Mouse (Mus musculus) brown adipose tissue, adult 24 weeks (tissue): ENCODE data around the gene Zfp512b. TPM values are rescaled to one million over a fixed set of nuclear protein-coding genes. Genes with fewer than 3 reads are reported as not detected.

Experiments
- H3K27ac ChIP-seq: fragments of 200-500 bp; replicated peaks from 2 replicates; pipeline ENCODE4 v1.5.1; 2012; ENCODE audit warnings: low read depth, mild to moderate bottlenecking, low read length
- H3K4me1 ChIP-seq: fragments of 200-500 bp; 2 replicates; pipeline ENCODE4 v1.6.1; 2012; ENCODE audit warnings: low read length, mixed read lengths; ENCODE audit not compliant: control insufficient read depth, insufficient read depth, insufficient read length
- H3K4me3 ChIP-seq: fragments of 200-500 bp; 2 replicates; pipeline ENCODE4 v1.5.1; 2012; ENCODE audit warnings: low read depth, mild to moderate bottlenecking, low read length, moderate library complexity; ENCODE audit not compliant: insufficient read depth
- polyA plus RNA-seq: library from polyadenylated mRNA; stranded (reverse); fragments of >200 nt; gene quantifications from 2 replicates; pipeline ENCODE4 v1.2.4, GENCODE M21; 2012; ENCODE audit not compliant: missing spikeins, insufficient read depth, insufficient read length

Gene Zfp512b
- polyA plus RNA-seq, 1 experiment = 5.1 TPM

GRCm38 (mm10) chr2:181596221-181596960, 3.8 kb upstream of the Zfp512b start:
- H3K4me1 ChIP-seq = 0 out of 2 replicates have a peak, but pooled peaks cover 3% of the 10 kb centered on the region
- H3K27ac ChIP-seq = no peak overlapping the region
- no peak overlapping the region for H3K4me3 ChIP-seq

DNA sequence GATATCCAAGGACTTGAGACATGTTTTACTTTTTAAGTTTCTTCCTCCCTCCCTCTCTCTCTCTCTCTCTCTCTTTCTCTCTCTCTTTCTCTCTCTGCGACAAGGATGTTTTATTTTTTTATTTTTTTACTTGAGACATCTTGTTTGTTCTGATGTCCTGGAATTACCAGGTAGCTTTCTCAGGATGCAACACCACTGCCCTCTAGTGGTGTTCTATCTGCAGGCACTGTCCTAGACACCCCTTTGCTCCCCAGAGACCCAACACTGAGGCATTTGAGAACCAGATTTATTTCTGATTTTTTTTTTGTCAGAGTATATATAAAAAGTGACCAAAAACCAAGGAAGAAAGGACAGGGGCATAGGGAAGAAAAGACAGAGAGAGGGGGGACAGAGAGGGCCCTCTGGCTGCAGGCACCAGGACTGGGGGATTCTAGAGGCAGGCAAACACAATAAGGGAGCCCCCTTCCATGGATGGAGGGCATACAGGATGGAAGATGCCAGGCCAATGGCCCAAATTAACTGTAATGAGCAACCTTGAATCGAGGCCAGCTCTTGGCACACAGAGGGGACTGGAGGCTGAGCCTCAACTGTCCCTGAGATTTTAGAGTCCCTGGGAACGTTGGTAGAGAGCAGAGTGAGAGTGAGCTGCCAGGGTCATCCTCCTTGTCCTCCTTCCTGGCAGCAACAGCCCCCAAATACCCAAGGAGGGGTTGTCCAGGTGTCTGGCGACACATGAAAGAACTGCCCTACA, 2.5 kb upstream of the Zfp512b start:
- H3K4me3 ChIP-seq = no peak overlapping the region
- no peak overlapping the region for H3K27ac ChIP-seq
- 0 out of 2 replicates have a peak, but pooled peaks cover 3% of the 10 kb centered on the region for H3K4me1 ChIP-seq

DNA sequence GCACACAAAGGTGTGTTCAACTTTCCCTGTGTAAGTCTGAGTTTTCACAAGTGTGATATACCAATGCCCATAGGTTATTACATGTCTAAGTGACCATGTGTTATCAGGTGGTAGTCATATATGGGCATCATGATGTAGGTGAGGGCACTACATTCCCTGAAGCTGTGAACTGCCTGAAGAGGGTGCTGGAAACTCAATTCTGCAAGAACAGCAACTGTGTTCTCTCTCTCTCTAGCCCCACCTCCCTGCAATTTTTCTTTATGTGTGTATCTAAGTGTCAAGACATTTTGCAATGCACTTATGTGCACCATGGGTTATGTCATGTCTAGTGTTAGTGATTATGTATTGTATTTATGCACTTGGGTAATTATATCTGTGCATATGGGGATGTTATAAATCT, 1.3 kb upstream of the Zfp512b start:
- 0 out of 2 replicates have a peak, but pooled peaks cover 3% of the 10 kb centered on the region for H3K4me1 ChIP-seq
- H3K4me3 ChIP-seq = no peak overlapping the region
- no peak overlapping the region for H3K27ac ChIP-seq

DNA sequence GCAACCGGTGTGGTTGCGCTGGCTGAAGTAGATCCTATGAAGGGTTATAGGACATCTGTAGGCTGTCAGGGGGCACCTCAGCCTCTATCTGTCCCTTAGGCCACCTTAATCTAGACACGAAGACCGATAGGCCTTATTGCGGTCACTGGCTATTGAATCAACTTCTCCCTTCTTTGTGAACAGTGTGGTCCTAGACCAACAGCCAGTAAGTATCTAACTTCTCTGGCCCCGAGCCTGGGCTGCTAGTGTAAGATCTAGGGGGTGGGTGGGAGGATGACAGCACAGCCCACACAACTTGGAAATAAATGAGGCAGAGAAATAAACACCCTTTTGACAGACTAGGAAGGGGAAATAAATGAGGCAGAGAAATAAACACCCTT, 429 bp upstream of the Zfp512b start:
- Histone ChIP-seq H3K27ac (peak overlapping the region; percentile 46; the same call in 1 of the 2 replicates), H3K4me1 (0 out of 2 replicates have a peak, but pooled peaks cover 3% of the 10 kb centered on the region), H3K4me3 (peak overlapping the region; percentile 80)

DNA sequence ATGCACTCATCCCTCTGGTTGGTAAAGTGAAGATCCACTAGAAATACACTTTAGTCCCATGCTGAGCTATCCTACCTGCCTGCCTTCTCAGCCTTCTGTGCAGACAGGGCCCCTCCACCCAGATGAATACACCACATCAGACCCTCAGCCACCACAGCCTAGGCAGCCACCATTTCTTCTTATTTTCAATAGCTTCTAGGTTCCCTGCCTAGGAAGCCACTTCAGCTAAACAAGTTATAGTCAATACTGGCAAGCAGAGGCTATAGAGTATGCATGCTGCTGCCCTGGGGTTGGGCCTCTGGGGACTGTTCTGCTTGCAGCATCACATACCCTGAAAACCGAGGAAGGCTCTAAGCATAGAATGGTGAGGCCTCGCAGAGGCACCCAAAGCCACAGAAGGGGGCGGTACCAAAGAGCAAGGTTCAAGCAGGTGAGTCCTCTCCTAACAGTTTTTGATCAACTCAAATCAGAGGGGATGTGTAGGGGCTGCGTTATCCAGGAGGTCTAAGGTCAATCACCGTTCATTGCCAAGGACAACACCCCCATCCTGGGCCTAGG, 996 bp downstream of the Zfp512b start, which contains the start of gene Prpf6:
Gene Prpf6 (plus strand): TSS at position 341 of the 558 bp plus-strand sequence.
- H3K27ac ChIP-seq = peak within 1 kb of the TSS; percentile 46; the same call in 1 of the 2 replicates
- 0 out of 2 replicates have a peak, but pooled peaks cover 3% of the 10 kb centered on the region for H3K4me1 ChIP-seq
- peak within 1 kb of the TSS; percentile 80 for H3K4me3 ChIP-seq

GRCm38 (mm10) chr2:181590471-181590870, 2.1 kb downstream of the Zfp512b start:
- Histone ChIP-seq H3K4me1 (0 out of 2 replicates have a peak, but pooled peaks cover 3% of the 10 kb centered on the region), H3K27ac (no peak overlapping the region), H3K4me3 (peak overlapping the region; percentile 16; the same call in 1 of the 2 replicates)

DNA sequence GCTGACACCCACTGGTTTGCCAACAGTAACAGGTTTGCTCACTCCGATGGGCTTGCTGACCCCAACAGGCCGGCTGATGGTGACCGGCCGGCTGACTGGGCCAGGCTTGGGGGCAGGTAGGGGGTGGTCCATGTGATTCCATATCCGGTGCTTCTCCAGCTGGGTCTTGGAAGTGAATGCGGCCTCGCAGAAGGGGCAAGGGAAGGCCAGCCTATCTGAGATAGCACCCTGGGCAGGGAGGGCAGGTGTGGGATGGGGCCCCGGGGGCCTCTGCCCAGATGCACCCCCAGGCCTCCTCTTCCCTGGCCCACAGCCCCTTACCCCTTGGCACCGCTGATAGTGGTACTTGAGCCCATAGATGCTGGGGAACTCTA, 2.9 kb downstream of the Zfp512b start:
- 0 out of 2 replicates have a peak, but pooled peaks cover 3% of the 10 kb centered on the region for H3K4me1 ChIP-seq
- no peak overlapping the region for H3K4me3 ChIP-seq
- H3K27ac ChIP-seq = no peak overlapping the region

GRCm38 (mm10) chr2:181589011-181589731, 3.4 kb downstream of the Zfp512b start:
- Histone ChIP-seq H3K27ac (no peak overlapping the region), H3K4me1 (0 out of 2 replicates have a peak, but pooled peaks cover 3% of the 10 kb centered on the region), H3K4me3 (no peak overlapping the region)

- Histone ChIP-seq H3K4me1 (0 out of 2 replicates have a peak, but pooled peaks cover 3% of the 10 kb centered on the region), H3K4me3 (no peak overlapping the region), H3K27ac (no peak overlapping the region)
Measured at GRCm38 (mm10) chr2:181588229-181588780, 4.3 kb downstream of the Zfp512b start.

DNA sequence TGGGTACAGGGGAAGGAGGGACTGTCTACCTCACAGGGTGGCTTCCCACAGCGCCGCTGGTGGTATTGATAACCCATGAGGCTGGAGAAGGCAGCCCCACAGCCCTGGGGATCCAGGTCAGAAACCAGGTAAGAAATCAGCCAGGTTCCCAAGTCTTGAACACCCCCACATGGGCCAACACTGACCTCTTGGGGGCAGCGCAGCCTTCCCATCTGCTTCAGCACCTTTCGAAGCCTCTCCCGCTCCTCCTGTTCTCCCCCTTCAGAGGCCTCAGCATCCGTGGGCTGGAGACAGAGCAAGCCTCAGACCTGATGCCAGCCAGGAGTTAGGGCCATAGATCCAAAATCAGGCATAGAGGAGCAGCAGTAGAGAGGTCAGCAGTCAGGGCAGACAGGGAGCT, 4.8 kb downstream of the Zfp512b start:
- Histone ChIP-seq H3K4me1 (0 out of 2 replicates have a peak, but pooled peaks cover 3% of the 10 kb centered on the region), H3K27ac (no peak overlapping the region), H3K4me3 (no peak overlapping the region)

DNA sequence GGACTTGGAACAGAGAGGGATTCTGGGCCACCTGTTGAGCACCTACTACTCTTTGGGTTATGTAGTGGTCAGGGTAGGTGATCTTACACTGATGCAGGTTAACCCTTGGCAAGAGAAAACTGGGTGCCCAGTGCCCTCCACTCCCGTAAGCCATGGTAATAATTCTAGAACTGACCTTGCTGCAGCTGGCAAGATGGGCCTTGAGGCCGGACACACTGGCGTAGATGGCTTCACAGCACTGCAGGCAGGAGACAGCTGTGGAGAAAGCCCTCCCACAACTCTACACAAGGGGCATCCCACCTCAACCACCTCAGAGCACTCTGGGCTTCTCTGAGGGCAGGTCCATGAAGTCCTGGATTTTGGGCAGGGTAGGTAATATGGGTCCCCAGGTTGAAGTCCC, 6.5 kb downstream of the Zfp512b start:
- Histone ChIP-seq H3K4me1 (no peaks in the 10 kb centered on the region), H3K27ac (no peak overlapping the region), H3K4me3 (no peak overlapping the region)

DNA sequence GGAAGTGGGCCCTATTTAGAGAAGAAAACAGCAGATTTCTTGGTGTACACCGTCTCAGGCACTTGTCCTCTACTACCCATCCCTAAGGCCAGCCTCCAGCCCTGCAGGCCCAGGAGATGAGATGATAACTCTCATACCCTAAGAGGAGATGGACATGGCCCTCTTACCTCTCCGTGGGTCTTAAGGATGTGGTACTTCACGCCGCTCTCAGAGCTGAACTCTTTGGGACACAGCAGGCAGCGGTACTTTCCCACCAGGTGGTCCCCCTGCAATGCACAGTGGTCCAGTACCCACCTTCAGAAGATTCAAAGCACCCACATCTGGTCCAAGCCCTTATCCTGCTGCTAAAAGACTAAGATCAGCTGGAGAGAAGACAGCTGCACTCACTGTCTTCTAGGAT, 7.1 kb downstream of the Zfp512b start:
- Histone ChIP-seq H3K4me3 (no peak overlapping the region), H3K4me1 (no peaks in the 10 kb centered on the region; the same call in 1 of the 2 replicates), H3K27ac (no peak overlapping the region)

DNA sequence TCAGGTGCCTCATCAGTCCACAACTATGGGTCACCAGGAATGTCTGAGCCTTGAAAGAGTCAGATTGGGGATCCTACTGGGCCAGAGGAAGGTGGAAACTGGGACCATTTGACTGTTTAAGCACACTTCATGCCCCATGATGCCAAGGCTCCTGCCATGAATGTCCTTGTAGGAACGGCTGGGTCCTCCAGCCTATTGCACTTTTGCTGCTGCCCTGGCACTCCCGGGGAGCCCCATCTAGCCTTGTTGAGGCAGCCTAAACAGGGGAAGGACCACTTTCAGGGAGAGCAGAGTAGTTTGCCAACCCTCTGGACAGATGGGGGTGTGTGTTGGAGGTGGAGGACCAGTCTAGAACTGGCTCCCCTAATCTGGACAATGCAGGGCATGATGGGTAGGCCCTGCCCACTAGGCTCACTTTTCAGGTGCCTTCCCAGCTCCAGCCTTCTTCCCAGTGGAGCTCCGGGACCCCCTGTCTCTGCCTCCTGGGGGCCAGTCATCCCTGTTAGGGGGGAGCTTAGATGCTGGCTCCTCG, 8.1 kb downstream of the Zfp512b start, which contains the start of gene Uckl1:
Gene Uckl1 (minus strand): TSS at position 482 of the 532 bp plus-strand sequence.
- Histone ChIP-seq H3K4me3 (no peak within 1 kb of the TSS), H3K27ac (no peak within 1 kb of the TSS), H3K4me1 (no peaks in the 10 kb centered on the region; the same call in 1 of the 2 replicates)
